Mouse (Mus musculus): Measurements from ENCODE around the gene Arl2bp. TPM values are rescaled to one million over a fixed set of nuclear protein-coding genes. Genes with fewer than 3 reads are reported as not detected.

The Arl2bp gene
- polyA plus RNA-seq, 1 experiment = 76.1 TPM

Other genes with a start within 250 kb of the Arl2bp start
- gene Nlrc5, start 232.2 kb upstream of the Arl2bp start, polyA plus RNA-seq (2012; rRNA removed) = 12.6 and 17.0 TPM in 2 replicates
- gene Cpne2, start 133.6 kb upstream of the Arl2bp start, polyA plus RNA-seq (2012; rRNA removed) = 37.7 and 57.2 TPM in 2 replicates
- gene Rspry1, start 64.7 kb upstream of the Arl2bp start, polyA plus RNA-seq (2012; rRNA removed) = 4.8 and 8.0 TPM in 2 replicates
- 22.6 and 23.3 TPM in 2 replicates for gene Fam192a, start 64.6 kb upstream of the Arl2bp start, polyA plus RNA-seq (2012; rRNA removed)
- 63.8 and 69.8 TPM in 2 replicates for gene Pllp, start 29.7 kb downstream of the Arl2bp start, polyA plus RNA-seq (2012; rRNA removed)
- gene Ccl22, start 79.0 kb downstream of the Arl2bp start, polyA plus RNA-seq (2012; rRNA removed) = 7.7 and 8.9 TPM in 2 replicates
- gene Cx3cl1, start 105.4 kb downstream of the Arl2bp start, polyA plus RNA-seq (2012; rRNA removed) = 53.2 and 127 TPM in 2 replicates
- gene Ccl17, start 143.9 kb downstream of the Arl2bp start, polyA plus RNA-seq (2012; rRNA removed) = 2.5 and 4.9 TPM in 2 replicates
- gene Coq9, start 171.7 kb downstream of the Arl2bp start, polyA plus RNA-seq (2012; rRNA removed) = 100 and 148 TPM in 2 replicates
- 39.1 and 44.8 TPM in 2 replicates for gene Ciapin1, start 171.8 kb downstream of the Arl2bp start, polyA plus RNA-seq (2012; rRNA removed)
- 78.3 and 78.8 TPM in 2 replicates for gene Polr2c, start 190.8 kb downstream of the Arl2bp start, polyA plus RNA-seq (2012; rRNA removed)
- gene Dok4, start 209.7 kb downstream of the Arl2bp start, polyA plus RNA-seq (2012; rRNA removed) = 116 and 138 TPM in 2 replicates

All from large intestine, adult 2 months (tissue).